Mouse (Mus musculus): Measurements from ENCODE around the gene Thap3. TPM values are rescaled to one million over a fixed set of nuclear protein-coding genes. Genes with fewer than 3 reads are reported as not detected.
A peak's percentile ranks its signal among the peaks of the same experiment; 100 is the strongest.

Thap3 gene
- polyA plus RNA-seq, 1 experiment: 46.4 TPM

DNA sequence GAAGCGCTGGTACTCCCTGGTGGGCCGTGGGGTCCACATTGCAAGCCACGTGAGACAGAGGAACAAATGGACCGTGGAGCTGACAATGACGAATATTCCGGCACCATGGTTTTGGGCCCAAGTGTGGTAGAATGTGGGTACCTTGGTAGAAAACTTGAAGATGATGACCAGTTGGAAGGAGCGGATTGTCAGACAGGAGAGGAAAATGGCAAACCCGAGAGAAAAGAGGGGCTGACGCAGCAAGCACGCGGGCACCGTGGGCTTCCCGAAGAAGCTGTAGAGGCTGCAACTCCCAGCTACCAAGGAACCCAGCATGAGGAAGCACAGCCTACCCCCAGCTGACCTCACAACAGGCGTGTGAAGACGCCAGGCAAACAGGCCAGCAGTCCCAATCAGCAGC, 39.7 kb upstream of the Thap3 start:
- peak overlapping the region; percentile 61 for H3K4me3 ChIP-seq

DNA sequence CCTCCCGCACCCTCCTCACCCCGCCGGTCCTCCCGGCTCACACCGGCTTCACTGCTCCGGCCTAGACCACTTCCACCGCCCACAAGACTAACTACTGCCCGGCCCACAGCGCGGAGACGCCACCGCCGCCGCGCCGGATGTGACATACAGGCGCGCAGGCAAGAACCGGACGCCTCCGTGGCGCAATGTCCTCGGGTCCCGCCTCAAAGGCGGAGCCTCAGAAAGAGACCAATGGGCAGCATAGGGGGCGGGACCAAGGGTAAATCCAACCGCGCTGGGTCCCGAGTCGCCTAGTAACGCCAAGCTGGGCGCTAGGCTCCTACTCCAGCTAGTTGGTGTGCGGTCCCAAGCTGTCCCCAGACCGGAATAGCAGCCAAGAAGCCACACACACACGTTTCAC, 38.7 kb upstream of the Thap3 start, which contains the start of gene Zbtb48:
Gene Zbtb48, minus strand, starts transcription at position 148 of the 400 bp plus-strand sequence.
- H3K27me3 ChIP-seq (ENCODE audit: control insufficient read depth, insufficient read depth, insufficient read length): no peaks in the 10 kb centered on the region
- H3K4me2 ChIP-seq (ENCODE audit: low read depth): peak within 1 kb of the TSS; percentile 99
- no peaks in the 10 kb centered on the region for H3K36me3 ChIP-seq (ENCODE audit: control insufficient read depth, insufficient read depth)
- peak within 1 kb of the TSS; percentile 96 for H3ac ChIP-seq (ENCODE audit: control insufficient read depth, insufficient read length)
- peak within 1 kb of the TSS; percentile 61 for H3K4me3 ChIP-seq
- TF ChIP-seq E2F4 (IDR thresholded peaks at IDR 0.05; ENCODE audit: insufficient read depth) (no peak), MYOG (IDR thresholded peaks at IDR 0.05; ENCODE audit: control insufficient read depth in 1 of 3, insufficient read depth in 1 of 3, insufficient read length in 2 of 3, low read depth in 2 of 3) (no peak), CEBPB (IDR thresholded peaks at IDR 0.05; ENCODE audit: insufficient read depth, poor library complexity, severe bottlenecking) (0 out of 2 replicates have a peak, but pooled peaks have one; percentile 27), POLR2AphosphoS2 (IDR thresholded peaks at IDR 0.05; ENCODE audit: insufficient read length, low read depth) (peak; percentile 83), POLR2A (IDR thresholded peaks at IDR 0.05; ENCODE audit: insufficient read length, low read depth) (peak; percentile 93), SRF (IDR thresholded peaks at IDR 0.05; ENCODE audit: control insufficient read depth, insufficient read length, low read depth) (no peak), TCF12 (IDR thresholded peaks at IDR 0.05; ENCODE audit: insufficient read depth, poor library complexity, severe bottlenecking) (no peak)
- H3K79me2 ChIP-seq (ENCODE audit: control insufficient read depth, insufficient read depth): peaks cover 20% of the 10 kb centered on the region

More for the DNA sequence above, 39.7 kb upstream of the Thap3 start:
- peaks cover 20% of the 10 kb centered on the region for H3K79me2 ChIP-seq (ENCODE audit: control insufficient read depth, insufficient read depth)
- H3K27me3 ChIP-seq (ENCODE audit: control insufficient read depth, insufficient read depth, insufficient read length): no peaks in the 10 kb centered on the region
- H3ac ChIP-seq (ENCODE audit: control insufficient read depth, insufficient read length): no peak overlapping the region
- peak overlapping the region; percentile 94 for H3K4me2 ChIP-seq (ENCODE audit: low read depth)
- TF ChIP-seq TCF3 (IDR thresholded peaks at IDR 0.05; ENCODE audit: insufficient read length, low read depth): no peak
- no peak for TF ChIP-seq POLR2AphosphoS2 (IDR thresholded peaks at IDR 0.05; ENCODE audit: insufficient read length, low read depth)
- TF ChIP-seq CEBPB (IDR thresholded peaks at IDR 0.05; ENCODE audit: insufficient read depth, poor library complexity, severe bottlenecking): no peak
- TF ChIP-seq TCF12 (IDR thresholded peaks at IDR 0.05; ENCODE audit: insufficient read depth, poor library complexity, severe bottlenecking): no peak
- TF ChIP-seq E2F4 (IDR thresholded peaks at IDR 0.05; ENCODE audit: insufficient read depth): no peak
- no peak for TF ChIP-seq SRF (IDR thresholded peaks at IDR 0.05; ENCODE audit: control insufficient read depth, insufficient read length, low read depth)
- TF ChIP-seq MAX (IDR thresholded peaks at IDR 0.05; ENCODE audit: low read depth): no peak
- TF ChIP-seq USF1 (IDR thresholded peaks at IDR 0.05; ENCODE audit: low read depth): no peak
- no peak for TF ChIP-seq REST (IDR thresholded peaks at IDR 0.05; ENCODE audit: insufficient read depth, insufficient read length)
- TF ChIP-seq MYOD1 (IDR thresholded peaks at IDR 0.05; ENCODE audit: control insufficient read depth in 1 of 3, insufficient read length in 2 of 3, low read depth in 2 of 3): no peak
- no peak for TF ChIP-seq MYOG (IDR thresholded peaks at IDR 0.05; ENCODE audit: control insufficient read depth in 1 of 3, insufficient read depth in 1 of 3, insufficient read length in 2 of 3, low read depth in 2 of 3)
- TF ChIP-seq POLR2A (IDR thresholded peaks at IDR 0.05; ENCODE audit: insufficient read length, low read depth): no peak
- no peaks in the 10 kb centered on the region for H3K36me3 ChIP-seq (ENCODE audit: control insufficient read depth, insufficient read depth)

DNA sequence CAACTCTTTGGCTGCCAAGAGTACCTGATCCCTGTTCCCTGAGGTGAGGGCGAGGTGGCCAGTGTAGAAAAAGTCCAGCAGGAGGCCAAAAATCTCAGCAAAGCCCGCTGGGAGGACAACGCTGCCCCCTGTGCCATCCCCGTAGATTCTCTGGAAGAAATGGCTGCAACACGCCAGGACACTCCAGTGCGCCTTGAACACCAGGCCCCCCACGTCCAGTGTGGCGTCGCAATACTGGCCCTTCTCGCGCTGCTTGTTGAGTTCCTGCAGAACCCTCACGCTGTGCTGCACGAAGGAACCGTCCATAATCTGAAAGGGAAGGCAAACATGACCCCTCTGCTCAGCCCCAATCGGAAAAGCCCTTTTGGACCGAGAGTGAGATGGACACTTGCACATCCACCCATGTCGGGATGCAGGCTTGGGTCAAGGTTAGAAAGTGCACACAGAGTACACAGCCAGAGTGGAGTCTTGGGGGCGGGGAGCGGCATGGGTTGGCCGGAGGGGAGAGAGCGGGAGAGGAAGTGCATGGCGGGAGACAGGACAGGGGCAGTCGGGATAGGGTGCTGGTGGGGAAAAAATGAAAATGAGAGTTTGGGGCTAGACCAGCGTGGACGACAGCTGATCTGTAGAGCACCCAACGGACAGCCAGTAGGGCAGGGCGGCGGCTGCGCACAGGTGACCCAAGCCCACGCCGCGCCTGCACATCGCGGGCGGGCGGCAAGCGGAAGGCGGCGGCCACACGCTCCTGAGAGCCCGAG, 38.1 kb upstream of the Thap3 start:
- TF ChIP-seq MYOG (IDR thresholded peaks at IDR 0.05; ENCODE audit: control insufficient read depth in 1 of 3, insufficient read depth in 1 of 3, insufficient read length in 2 of 3, low read depth in 2 of 3): peak in 1 of 3 experiments; percentile 30
- no peak for TF ChIP-seq POLR2AphosphoS2 (IDR thresholded peaks at IDR 0.05; ENCODE audit: insufficient read length, low read depth)
- TF ChIP-seq MYOD1 (IDR thresholded peaks at IDR 0.05; ENCODE audit: control insufficient read depth in 1 of 3, insufficient read length in 2 of 3, low read depth in 2 of 3): peak in 2 of 3 experiments; percentile 20 to 42
- no peak for TF ChIP-seq POLR2A (IDR thresholded peaks at IDR 0.05; ENCODE audit: insufficient read length, low read depth)
- TF ChIP-seq SRF (IDR thresholded peaks at IDR 0.05; ENCODE audit: control insufficient read depth, insufficient read length, low read depth): no peak
- Histone ChIP-seq H3K4me3 (peak overlapping the region; percentile 61), H3K4me2 (ENCODE audit: low read depth) (peak overlapping the region; percentile 99), H3K27me3 (ENCODE audit: control insufficient read depth, insufficient read depth, insufficient read length) (no peaks in the 10 kb centered on the region), H3K36me3 (ENCODE audit: control insufficient read depth, insufficient read depth) (no peaks in the 10 kb centered on the region), H3K79me2 (ENCODE audit: control insufficient read depth, insufficient read depth) (peaks cover 20% of the 10 kb centered on the region), H3ac (ENCODE audit: control insufficient read depth, insufficient read length) (peak overlapping the region; percentile 96)

DNA sequence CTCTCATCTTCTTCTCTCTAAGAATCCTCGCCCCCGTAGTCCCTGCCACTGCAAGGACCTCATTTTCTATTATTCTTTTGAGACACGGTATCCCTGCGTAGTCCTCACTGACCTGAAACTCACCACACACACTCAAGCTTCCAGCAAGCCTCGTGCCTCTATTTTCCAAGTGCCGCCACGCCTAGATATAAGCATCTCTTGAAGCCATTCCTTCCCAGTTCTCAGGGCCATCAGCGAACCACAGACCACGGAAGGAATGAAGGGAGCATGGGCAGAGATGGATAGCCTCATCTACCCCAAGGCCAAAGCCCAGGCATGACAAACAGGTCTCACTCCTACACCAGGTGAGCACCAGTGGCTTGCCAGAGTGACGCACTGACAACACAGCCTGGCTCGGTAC, 35.7 kb upstream of the Thap3 start:
- H3ac ChIP-seq (ENCODE audit: control insufficient read depth, insufficient read length): no peak overlapping the region
- H3K4me3 ChIP-seq: no peak overlapping the region
- no peak overlapping the region for H3K4me2 ChIP-seq (ENCODE audit: low read depth)
- peaks cover 20% of the 10 kb centered on the region for H3K79me2 ChIP-seq (ENCODE audit: control insufficient read depth, insufficient read depth)
- no peaks in the 10 kb centered on the region for H3K27me3 ChIP-seq (ENCODE audit: control insufficient read depth, insufficient read depth, insufficient read length)
- no peaks in the 10 kb centered on the region for H3K36me3 ChIP-seq (ENCODE audit: control insufficient read depth, insufficient read depth)
- no peak for TF ChIP-seq CEBPB (IDR thresholded peaks at IDR 0.05; ENCODE audit: insufficient read depth, poor library complexity, severe bottlenecking)
- no peak for TF ChIP-seq MYOD1 (IDR thresholded peaks at IDR 0.05; ENCODE audit: control insufficient read depth in 1 of 3, insufficient read length in 2 of 3, low read depth in 2 of 3)
- TF ChIP-seq E2F4 (IDR thresholded peaks at IDR 0.05; ENCODE audit: insufficient read depth): no peak
- TF ChIP-seq TCF3 (IDR thresholded peaks at IDR 0.05; ENCODE audit: insufficient read length, low read depth): no peak
- no peak for TF ChIP-seq MYOG (IDR thresholded peaks at IDR 0.05; ENCODE audit: control insufficient read depth in 1 of 3, insufficient read depth in 1 of 3, insufficient read length in 2 of 3, low read depth in 2 of 3)
- TF ChIP-seq MAX (IDR thresholded peaks at IDR 0.05; ENCODE audit: low read depth): no peak
- TF ChIP-seq TCF12 (IDR thresholded peaks at IDR 0.05; ENCODE audit: insufficient read depth, poor library complexity, severe bottlenecking): no peak
- no peak for TF ChIP-seq POLR2AphosphoS2 (IDR thresholded peaks at IDR 0.05; ENCODE audit: insufficient read length, low read depth)
- no peak for TF ChIP-seq SRF (IDR thresholded peaks at IDR 0.05; ENCODE audit: control insufficient read depth, insufficient read length, low read depth)
- no peak for TF ChIP-seq POLR2A (IDR thresholded peaks at IDR 0.05; ENCODE audit: insufficient read length, low read depth)
- TF ChIP-seq USF1 (IDR thresholded peaks at IDR 0.05; ENCODE audit: low read depth): no peak
- TF ChIP-seq REST (IDR thresholded peaks at IDR 0.05; ENCODE audit: insufficient read depth, insufficient read length): no peak

Data from myocyte (in vitro differentiated cells).